Mouse (Mus musculus) layer of hippocampus, adult 8-10 months (tissue): ENCODE data around the gene Tssk4. TPM values are rescaled to one million over a fixed set of nuclear protein-coding genes. Genes with fewer than 3 reads are reported as not detected.

ENCODE experiments used
- total RNA-seq, 4 experiments: library from RNA; stranded (reverse); gene quantifications; 2 replicates each; pipeline ENCODE4 v1.2.4; 2022

Gene Tssk4
- total RNA-seq, 4 experiments from 2014 or later: 1.2 to 1.9 (median 1.7) TPM

Other genes starting within 250 kb of the Tssk4 start
- 10 to 100 TPM; 20.2 to 27.2 (median 23.1) TPM for gene Dhrs4, start 171.4 kb upstream of the Tssk4 start, total RNA-seq
- 10 to 100 TPM; 56.8 to 82.2 (median 62.5) TPM for gene Carmil3, start 159.5 kb upstream of the Tssk4 start, total RNA-seq
- gene Cpne6, start 139.7 kb upstream of the Tssk4 start, total RNA-seq: 100 to 1,000 TPM; 607 to 653 (median 629) TPM
- 1 to 10 TPM; 1.5 to 3.6 (median 2.1) TPM for gene Nrl, start 125.2 kb upstream of the Tssk4 start, total RNA-seq
- 10 to 100 TPM; 43.4 to 61.5 (median 50.3) TPM for gene Pck2, start 109.9 kb upstream of the Tssk4 start, total RNA-seq
- 10 to 100 TPM; 74.0 to 93.1 (median 82.3) TPM for gene Dcaf11, start 90.2 kb upstream of the Tssk4 start, total RNA-seq
- gene A730061H03Rik, start 89.8 kb upstream of the Tssk4 start, total RNA-seq: 1 to 10 TPM in 2 of 4 experiments, under 1 TPM in 1, not detected in 1; 0.94 to 2.0 (median 1.4) TPM
- gene Fitm1, start 74.6 kb upstream of the Tssk4 start, total RNA-seq: not detected
- 10 to 100 TPM; 57.9 to 75.0 (median 67.3) TPM for gene Psme1, start 72.1 kb upstream of the Tssk4 start, total RNA-seq
- 10 to 100 TPM; 48.3 to 57.7 (median 53.8) TPM for gene Emc9, start 64.9 kb upstream of the Tssk4 start, total RNA-seq
- gene Psme2, start 59.1 kb upstream of the Tssk4 start, total RNA-seq: 10 to 100 TPM; 57.2 to 74.4 (median 69.8) TPM
- gene Rnf31, start 58.5 kb upstream of the Tssk4 start, total RNA-seq: 10 to 100 TPM; 36.5 to 56.0 (median 45.5) TPM
- gene Irf9, start 46.6 kb upstream of the Tssk4 start, total RNA-seq: 10 to 100 TPM; 15.4 to 19.1 (median 17.9) TPM
- gene Rec8, start 32.1 kb upstream of the Tssk4 start, total RNA-seq: 1 to 10 TPM; 1.1 to 2.8 (median 1.4) TPM
- 100 to 1,000 TPM; 121 to 153 (median 140) TPM for gene Ipo4, start 14.2 kb upstream of the Tssk4 start, total RNA-seq
- gene Gm49378, start 12.3 kb upstream of the Tssk4 start, total RNA-seq: 1 to 10 TPM; 4.2 to 7.5 (median 5.5) TPM
- 10 to 100 TPM; 40.6 to 49.6 (median 44.7) TPM for gene Tm9sf1, start 6.4 kb upstream of the Tssk4 start, total RNA-seq
- gene Mdp1, start 10.3 kb downstream of the Tssk4 start, total RNA-seq: 10 to 100 TPM; 47.1 to 51.1 (median 49.6) TPM
- 10 to 100 TPM; 25.2 to 31.1 (median 28.6) TPM for gene Gmpr2, start 21.8 kb downstream of the Tssk4 start, total RNA-seq
- 100 to 1,000 TPM; 290 to 309 (median 300) TPM for gene Nedd8, start 21.9 kb downstream of the Tssk4 start, total RNA-seq
- 10 to 100 TPM; 12.2 to 20.8 (median 16.0) TPM for gene Tinf2, start 31.6 kb downstream of the Tssk4 start, total RNA-seq
- gene Tgm1, start 63.7 kb downstream of the Tssk4 start, total RNA-seq: 1 to 10 TPM in 2 of 4 experiments, not detected in 2; 5.4 to 8.2 TPM
- gene Rabggta, start 72.1 kb downstream of the Tssk4 start, total RNA-seq: 10 to 100 TPM; 42.8 to 53.5 (median 44.8) TPM
- 100 to 1,000 TPM in 3 of 4 experiments, 10 to 100 TPM in 1; 86.6 to 148 (median 116) TPM for gene Dhrs1, start 95.5 kb downstream of the Tssk4 start, total RNA-seq
- gene Nop9, start 95.5 kb downstream of the Tssk4 start, total RNA-seq: 10 to 100 TPM; 11.8 to 14.0 (median 13.1) TPM
- gene Cideb, start 108.3 kb downstream of the Tssk4 start, total RNA-seq: 1 to 10 TPM; 1.4 to 3.0 (median 1.7) TPM
- under 1 TPM in 3 of 4 experiments, not detected in 1; 0.16 to 0.23 (median 0.22) TPM for gene Ltb4r2, start 111.2 kb downstream of the Tssk4 start, total RNA-seq
- under 1 TPM in 1 of 4 experiments, not detected in 3; 0.32 TPM for gene Ltb4r1, start 115.8 kb downstream of the Tssk4 start, total RNA-seq
- gene Adcy4, start 133.9 kb downstream of the Tssk4 start, total RNA-seq: 1 to 10 TPM; 3.4 to 6.8 (median 4.8) TPM
- 1 to 10 TPM in 1 of 4 experiments, under 1 TPM in 2, not detected in 1; 0.95 to 3.4 (median 0.99) TPM for gene Ripk3, start 138.7 kb downstream of the Tssk4 start, total RNA-seq
- 1 to 10 TPM; 1.4 to 2.0 (median 1.7) TPM for gene Nfatc4, start 173.0 kb downstream of the Tssk4 start, total RNA-seq
- 10 to 100 TPM in 2 of 4 experiments, 1 to 10 TPM in 2; 6.4 to 10.9 (median 9.3) TPM for gene Nynrin, start 203.8 kb downstream of the Tssk4 start, total RNA-seq
- gene Cbln3, start 234.2 kb downstream of the Tssk4 start, total RNA-seq: under 1 TPM; 0.20 to 0.43 (median 0.33) TPM
- gene Khnyn, start 234.8 kb downstream of the Tssk4 start, total RNA-seq: 10 to 100 TPM; 13.4 to 14.0 (median 13.7) TPM